23 mouse cellular contexts compared by ENCODE assay signal in genomic region chr2:110709436-110709835, GRCm38 (mm10). TPM values are rescaled to one million over a fixed set of nuclear protein-coding genes. Genes with fewer than 3 reads are reported as not detected.
"Had no signal": no experiment of that assay in that cellular context is flagged by ENCODE, and none has a peak within 500 bp of the region (broad histone marks: within the 10 kb centered on the region; RNA-seq: fewer than 3 reads in every experiment).

No protein-coding gene starts in this region.

- ATAC-seq: intestine, embryonic 16.5 days; midbrain, embryonic 15.5 days had no signal

- H3K4me2 ChIP-seq: liver, embryonic 13.5 days; midbrain, embryonic 12.5 days; midbrain, embryonic 15.5 days; neural tube, embryonic 12.5 days; neural tube, embryonic 15.5 days had no signal

- H3K36me3 ChIP-seq: liver, embryonic 13.5 days; midbrain, embryonic 12.5 days; midbrain, embryonic 15.5 days; neural tube, embryonic 12.5 days; neural tube, embryonic 15.5 days had no signal

- H3K9me3 ChIP-seq: liver, embryonic 13.5 days; midbrain, embryonic 12.5 days; midbrain, embryonic 15.5 days; neural tube, embryonic 12.5 days; neural tube, embryonic 15.5 days had no signal

- H3K27ac ChIP-seq: kidney, postnatal 0 days; liver, embryonic 13.5 days; midbrain, embryonic 12.5 days; midbrain, embryonic 15.5 days; neural tube, embryonic 12.5 days; neural tube, embryonic 15.5 days had no signal

- H3K9ac ChIP-seq: liver, embryonic 13.5 days; midbrain, embryonic 12.5 days; midbrain, embryonic 15.5 days; neural tube, embryonic 12.5 days; neural tube, embryonic 15.5 days had no signal

- H3K4me3 ChIP-seq: liver, embryonic 13.5 days; midbrain, embryonic 12.5 days; midbrain, embryonic 15.5 days; neural tube, embryonic 12.5 days; neural tube, embryonic 15.5 days had no signal

- DNase-seq: kidney, adult 18-20 months; kidney, adult 9 months; kidney, postnatal 25 days; liver, embryonic 13.5 days; lung, adult 2 months; lung, postnatal 4 days; retina, postnatal 1 day; thymus, adult 18-20 months; thymus, postnatal 36 days had no signal

- H3K4me1 ChIP-seq: liver, embryonic 13.5 days; midbrain, embryonic 12.5 days; midbrain, embryonic 15.5 days; neural tube, embryonic 12.5 days; neural tube, embryonic 15.5 days had no signal

- H3K27me3 ChIP-seq: liver, embryonic 13.5 days; midbrain, embryonic 12.5 days; midbrain, embryonic 15.5 days; neural tube, embryonic 12.5 days; neural tube, embryonic 15.5 days had no signal

RNA-seq across cellular contexts. Expression of gene Muc15, which starts 11.7 kb away (rescaled TPM):
- total RNA-seq: liver, adult 2 months; megakaryocyte progenitor cell, adult 5-6 weeks; megakaryocyte-erythroid progenitor cell, adult 5-6 weeks had no signal
- polyA plus RNA-seq: intestine, embryonic 16.5 days; large intestine, adult 2 months; limb, embryonic 11.5 days; liver, adult 2 months; liver, embryonic 13.5 days; liver, embryonic 16.5 days; lung, embryonic 16.5 days; midbrain, embryonic 12.5 days; neural tube, embryonic 12.5 days; small intestine, adult 2 months had no signal
